Mouse (Mus musculus) G1E (cell line): ENCODE data around the gene Npnt.

ENCODE experiments used
- CTCF ChIP-seq: IDR thresholded peaks from 2 replicates; pipeline ENCODE4 v1.5.1; 2012; ENCODE audit warnings: low read depth, low read length, inconsistent platforms, mixed read lengths
- GATA1 ChIP-seq: IDR thresholded peaks from 2 replicates; pipeline ENCODE4 v1.6.1; 2012; ENCODE audit warnings: borderline replicate concordance, low read length, inconsistent platforms, mixed read lengths
- TAL1 ChIP-seq: conservative IDR thresholded peaks from 2 replicates; pipeline ENCODE4 v1.6.1; 2012; ENCODE audit warnings: low read depth, low read length, inconsistent platforms, mixed read lengths

- TF ChIP-seq CTCF, result no peak
- no peak for TF ChIP-seq GATA1
- no peak for TF ChIP-seq TAL1
These were observed 46.2 kb upstream of the Npnt start for GRCm38 (mm10) chr3:132996299-132996698.
